9 mouse cellular contexts compared by ENCODE assay signal in the genomic region with DNA sequence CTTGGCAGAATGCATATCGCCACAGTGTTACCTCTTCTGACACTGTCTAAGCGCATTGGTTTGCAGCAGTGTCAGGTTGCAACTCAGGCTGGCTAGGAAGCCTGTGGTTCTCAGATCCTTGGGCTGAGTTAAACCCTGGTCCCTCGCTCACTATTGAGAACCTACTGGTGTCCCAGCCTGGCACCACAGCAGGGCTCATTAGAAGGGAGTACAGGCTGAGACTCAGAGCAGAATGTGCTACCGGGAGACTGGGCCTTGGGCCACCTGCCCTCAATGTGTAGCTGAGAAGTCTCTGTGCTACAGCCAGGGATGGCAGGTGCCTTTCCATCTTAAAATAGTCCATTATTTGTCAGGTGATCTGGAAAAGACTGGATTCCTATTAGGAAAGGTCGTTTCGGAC. TPM values are rescaled to one million over a fixed set of nuclear protein-coding genes. Genes with fewer than 3 reads are reported as not detected.
DNase-seq lines count a peak whose midpoint lies in the region; ATAC-seq and TF ChIP-seq lines count a peak whose summit lies in the region.
"Had no signal": no experiment of that assay in that cellular context is flagged by ENCODE, and none has a peak within 500 bp of the region (broad histone marks: within the 10 kb centered on the region; RNA-seq: fewer than 3 reads in every experiment).

No protein-coding gene starts in this region.

- no peaks in the 10 kb centered on the region for H3K27me3 ChIP-seq in kidney, embryonic 16.5 days (ENCODE audit: insufficient read depth, low read length)

- WGBS in kidney, embryonic 16.5 days, result 40% methylated on average over 6 of the region's 6 CpGs

- H3K4me2 ChIP-seq in kidney, embryonic 16.5 days (replicated peaks; ENCODE audit: low read depth, low read length), result no peak overlapping the region

- no peaks in the 10 kb centered on the region for H3K9me3 ChIP-seq in kidney, embryonic 16.5 days (ENCODE audit: low read length)

- peaks cover 13% of the 10 kb centered on the region for H3K4me1 ChIP-seq in kidney, embryonic 16.5 days (ENCODE audit: insufficient read depth, low read length)

- intact Hi-C loops in gastrocnemius, adult 2 months (cut with DNase I), result no loop called here
- intact Hi-C loops in left cerebral cortex, postnatal 25 days (cut with DNase I), result no loop called here

- no peak overlapping the region for H3K27ac ChIP-seq in kidney, embryonic 16.5 days (ENCODE audit: low read length)
- peak overlapping the region; percentile 81 for H3K27ac ChIP-seq in gastrocnemius, adult 2 months

- H3K4me3 ChIP-seq in kidney, embryonic 16.5 days (ENCODE audit: low read length), result no peak overlapping the region
- peak overlapping the region; percentile 46 for H3K4me3 ChIP-seq in gastrocnemius, adult 2 months

- DNase-seq in kidney, postnatal 4 days, result no peak
- peak; percentile 90 for DNase-seq in cerebellum, adult 8-10 months
- peak; percentile 78 for DNase-seq in gastrocnemius, adult 2 months
- DNase-seq in left cerebral cortex, postnatal 25 days (ENCODE audit: low spot score in 2 of 2), result peak; percentile 36
- no peak for DNase-seq in adrenal gland, adult 18-20 months (ENCODE audit: low spot score in 2 of 2)
- DNase-seq: kidney, postnatal 14 days had no signal

- no peak overlapping the region for H3K9ac ChIP-seq in kidney, embryonic 16.5 days (replicated peaks; ENCODE audit: low read length)

- peak; percentile 52; the same call in 1 of the 2 replicates for ATAC-seq in kidney, embryonic 16.5 days (ENCODE audit: low FRiP score, low TSS enrichment)
- ATAC-seq in granulocyte monocyte progenitor cell, adult 5-6 weeks (replicated peaks; ENCODE audit: poor library complexity, severe bottlenecking), result no peak
- no peak for ATAC-seq in megakaryocyte-erythroid progenitor cell, adult 5-6 weeks (replicated peaks; ENCODE audit: low FRiP score, low TSS enrichment, poor library complexity, severe bottlenecking)

- no peaks in the 10 kb centered on the region for H3K36me3 ChIP-seq in kidney, embryonic 16.5 days (ENCODE audit: insufficient read depth, low read length)

- no peak for TF ChIP-seq CTCF in gastrocnemius, adult 2 months (IDR thresholded peaks at IDR 0.05)

RNA-seq across cellular contexts. Expression of a gene that starts 18.5 kb away (rescaled TPM):
- polyA plus RNA-seq in kidney, embryonic 16.5 days (2015; fragmentation: Nextera tagmentation; extraction: Ambion mirVana), result 13.3 and 18.4 TPM in 2 replicates
- total RNA-seq in gastrocnemius, adult 2 months (2021), result 10 to 100 TPM; 13.9 to 14.8 TPM
- 10 to 100 TPM; 90.2 to 93.0 TPM for total RNA-seq in left cerebral cortex, postnatal 25 days (2021)
- 0.19 and 1.9 TPM in 2 replicates for total RNA-seq in granulocyte monocyte progenitor cell, adult 5-6 weeks (2014; fragmentation: Nextera tagmentation)
- total RNA-seq in granulocyte monocyte progenitor cell, adult 5-6 weeks (2017), result 0.57 and 0.99 TPM in 2 replicates
- total RNA-seq in megakaryocyte-erythroid progenitor cell, adult 5-6 weeks (2014; fragmentation: Nextera tagmentation), result 0.15 TPM in 1 of 2 replicates, not detected in the other
- total RNA-seq in megakaryocyte-erythroid progenitor cell, adult 5-6 weeks (2017), result 0.38 TPM in 1 of 2 replicates, not detected in the other
- total RNA-seq in adrenal gland, adult 18-20 months (2021), result 10 to 100 TPM; 14.0 to 16.3 TPM

RNA-seq across cellular contexts. Expression of a gene that starts 18.6 kb away (rescaled TPM):
- polyA plus RNA-seq in kidney, embryonic 16.5 days (2015; fragmentation: Nextera tagmentation; extraction: Ambion mirVana), result 42.4 and 42.8 TPM in 2 replicates
- 1 to 10 TPM; 8.5 to 8.6 TPM for total RNA-seq in gastrocnemius, adult 2 months (2021)
- 10 to 100 TPM; 18.2 to 19.6 TPM for total RNA-seq in left cerebral cortex, postnatal 25 days (2021)
- 25.7 and 26.9 TPM in 2 replicates for total RNA-seq in granulocyte monocyte progenitor cell, adult 5-6 weeks (2014; fragmentation: Nextera tagmentation)
- 27.5 and 37.7 TPM in 2 replicates for total RNA-seq in granulocyte monocyte progenitor cell, adult 5-6 weeks (2017)
- 16.7 and 17.5 TPM in 2 replicates for total RNA-seq in megakaryocyte-erythroid progenitor cell, adult 5-6 weeks (2014; fragmentation: Nextera tagmentation)
- total RNA-seq in megakaryocyte-erythroid progenitor cell, adult 5-6 weeks (2017), result 25.5 and 34.8 TPM in 2 replicates
- total RNA-seq in adrenal gland, adult 18-20 months (2021), result 10 to 100 TPM; 11.6 to 15.2 TPM

Comparison
In these comparisons a context has a peak if more than half of its experiments do, and no peak if none do; other contexts are left out.
1. DNase-seq: peak in cerebellum, adult 8-10 months (single experiment), gastrocnemius, adult 2 months (single experiment) and left cerebral cortex, postnatal 25 days (2 of 2); none in kidney, postnatal 4 days (0 of 2) and adrenal gland, adult 18-20 months (0 of 2).
2. RNA of a gene that starts 18.5 kb away (total RNA-seq): 90.2 to 93.0 TPM in left cerebral cortex, postnatal 25 days, 14.0 to 16.3 TPM in adrenal gland, adult 18-20 months and 13.9 to 14.8 TPM in gastrocnemius, adult 2 months; 0.19 to 1.9 TPM in granulocyte monocyte progenitor cell, adult 5-6 weeks and 0.15 to 0.38 TPM in megakaryocyte-erythroid progenitor cell, adult 5-6 weeks; every median in the first group is over 4 times any median in the second.